Mouse (Mus musculus): Measurements from ENCODE around the gene Spindoc.

DNA sequence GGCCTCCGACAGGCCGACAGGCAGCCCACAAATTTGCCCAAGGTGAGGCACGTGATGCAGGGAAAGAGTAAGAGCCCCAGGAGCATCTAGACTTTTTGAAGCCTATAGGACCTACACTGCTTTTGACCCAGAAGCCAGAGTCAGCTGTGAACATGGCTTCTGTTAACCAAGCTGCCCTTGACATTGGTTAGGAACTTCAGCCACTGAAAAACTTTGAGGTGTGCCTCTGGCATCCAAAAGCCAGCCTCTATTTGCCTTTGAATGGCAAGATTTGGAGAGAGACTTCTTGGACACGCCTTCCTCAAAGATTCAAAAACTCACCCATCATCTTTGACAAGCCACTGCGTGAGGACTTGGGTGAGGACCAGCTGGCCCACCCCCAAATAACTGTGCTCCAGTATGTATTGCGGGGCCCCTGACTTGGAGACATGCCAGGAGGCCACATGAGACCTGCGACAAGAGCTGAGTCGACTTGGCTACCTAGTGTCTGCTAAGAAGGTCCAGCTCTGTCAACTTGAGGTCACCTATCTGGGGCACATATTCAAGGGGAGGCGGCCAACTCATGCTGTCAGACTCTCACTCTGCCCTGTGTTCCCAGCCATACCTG, 21.9 kb upstream of the Spindoc start:
- no peak for TF ChIP-seq CTCF (IDR thresholded peaks at IDR 0.05; ENCODE audit: extremely low read depth, insufficient read depth, low read length)
- no peak for TF ChIP-seq POLR2A (IDR thresholded peaks at IDR 0.05; ENCODE audit: extremely low read depth, insufficient read depth, low read length)
